Mouse (Mus musculus): Measurements from ENCODE around the gene Ensa. TPM values are rescaled to one million over a fixed set of nuclear protein-coding genes. Genes with fewer than 3 reads are reported as not detected.

Ensa gene
- polyA plus RNA-seq, 1 experiment, result 149 TPM

- H3K27ac ChIP-seq (ENCODE audit: insufficient read depth, low read length), result peak overlapping the region; percentile 94
- H3K4me1 ChIP-seq (ENCODE audit: control insufficient read depth, insufficient read depth, low read length), result no peaks in the 10 kb centered on the region
- H3K4me3 ChIP-seq (ENCODE audit: insufficient read depth, low read length), result no peak overlapping the region
- TF ChIP-seq CTCF (IDR thresholded peaks at IDR 0.05; ENCODE audit: extremely low read depth, insufficient read depth, low read length) (peak; percentile 65), POLR2A (IDR thresholded peaks at IDR 0.05; ENCODE audit: extremely low read depth, insufficient read depth, low read length) (no peak)
These were observed 50.7 kb downstream of the Ensa start for GRCm38 (mm10) chr3:95675301-95676092.

GRCm38 (mm10) chr3:95676745-95677419 is 52.1 kb downstream of the Ensa start:
- Histone ChIP-seq H3K4me1 (ENCODE audit: control insufficient read depth, insufficient read depth, low read length) (no peaks in the 10 kb centered on the region), H3K4me3 (ENCODE audit: insufficient read depth, low read length) (no peak overlapping the region), H3K27ac (ENCODE audit: insufficient read depth, low read length) (peak overlapping the region; percentile 21; the same call in 1 of the 2 replicates)
- TF ChIP-seq POLR2A (IDR thresholded peaks at IDR 0.05; ENCODE audit: extremely low read depth, insufficient read depth, low read length) (no peak), CTCF (IDR thresholded peaks at IDR 0.05; ENCODE audit: extremely low read depth, insufficient read depth, low read length) (peak; percentile 73)

GRCm38 (mm10) chr3:95677420-95678090 is 52.8 kb downstream of the Ensa start:
- H3K27ac ChIP-seq (ENCODE audit: insufficient read depth, low read length), result no peak overlapping the region
- no peak for TF ChIP-seq POLR2A (IDR thresholded peaks at IDR 0.05; ENCODE audit: extremely low read depth, insufficient read depth, low read length)
- no peak for TF ChIP-seq CTCF (IDR thresholded peaks at IDR 0.05; ENCODE audit: extremely low read depth, insufficient read depth, low read length)
- H3K4me1 ChIP-seq (ENCODE audit: control insufficient read depth, insufficient read depth, low read length), result no peaks in the 10 kb centered on the region
- no peak overlapping the region for H3K4me3 ChIP-seq (ENCODE audit: insufficient read depth, low read length)

GRCm38 (mm10) chr3:95679551-95679950 is 54.8 kb downstream of the Ensa start:
- TF ChIP-seq CTCF (IDR thresholded peaks at IDR 0.05; ENCODE audit: extremely low read depth, insufficient read depth, low read length) (no peak), POLR2A (IDR thresholded peaks at IDR 0.05; ENCODE audit: extremely low read depth, insufficient read depth, low read length) (no peak)
- no peaks in the 10 kb centered on the region for H3K4me1 ChIP-seq (ENCODE audit: control insufficient read depth, insufficient read depth, low read length)
- H3K27ac ChIP-seq (ENCODE audit: insufficient read depth, low read length), result no peak overlapping the region
- no peak overlapping the region for H3K4me3 ChIP-seq (ENCODE audit: insufficient read depth, low read length)

- no peak for TF ChIP-seq CTCF (IDR thresholded peaks at IDR 0.05; ENCODE audit: extremely low read depth, insufficient read depth, low read length)
- TF ChIP-seq POLR2A (IDR thresholded peaks at IDR 0.05; ENCODE audit: extremely low read depth, insufficient read depth, low read length), result no peak
- Histone ChIP-seq H3K4me1 (ENCODE audit: control insufficient read depth, insufficient read depth, low read length) (no peaks in the 10 kb centered on the region), H3K27ac (ENCODE audit: insufficient read depth, low read length) (no peak overlapping the region), H3K4me3 (ENCODE audit: insufficient read depth, low read length) (no peak overlapping the region)
These were observed 55.9 kb downstream of the Ensa start for GRCm38 (mm10) chr3:95680673-95681072.

DNA sequence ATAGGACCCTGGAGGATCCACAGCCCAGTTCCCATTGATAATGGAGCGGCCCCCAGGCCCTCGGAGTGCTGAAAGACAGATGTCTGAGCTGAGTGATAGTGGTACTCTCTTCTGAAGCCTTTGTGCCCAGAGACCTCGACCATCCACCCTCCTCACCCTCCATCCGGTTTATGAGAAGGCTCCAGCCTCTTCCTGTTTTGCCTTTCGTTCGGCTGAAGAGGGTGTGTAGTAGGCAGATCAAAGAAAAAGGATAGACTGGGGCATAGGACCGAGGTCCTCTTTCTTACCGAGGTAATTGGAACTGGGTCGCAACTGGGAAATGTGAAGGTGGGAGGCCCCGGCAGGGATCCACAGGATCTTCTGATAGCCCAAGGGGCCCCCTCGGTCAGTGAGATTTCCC is 56.6 kb downstream of the Ensa start:
- TF ChIP-seq POLR2A (IDR thresholded peaks at IDR 0.05; ENCODE audit: extremely low read depth, insufficient read depth, low read length), result no peak
- TF ChIP-seq CTCF (IDR thresholded peaks at IDR 0.05; ENCODE audit: extremely low read depth, insufficient read depth, low read length), result no peak
- Histone ChIP-seq H3K4me1 (ENCODE audit: control insufficient read depth, insufficient read depth, low read length) (no peaks in the 10 kb centered on the region), H3K27ac (ENCODE audit: insufficient read depth, low read length) (no peak overlapping the region), H3K4me3 (ENCODE audit: insufficient read depth, low read length) (no peak overlapping the region)

Other genes starting within 250 kb of the Ensa start
- not detected in 2 replicates for gene 4930558C23Rik, start 222.2 kb upstream of the Ensa start, polyA plus RNA-seq (2012; rRNA removed)
- gene Arnt, start 190.6 kb upstream of the Ensa start, polyA plus RNA-seq (2012; rRNA removed), result 42.3 and 47.6 TPM in 2 replicates
- 5.5 and 6.7 TPM in 2 replicates for gene Ctsk, start 125.7 kb upstream of the Ensa start, polyA plus RNA-seq (2012; rRNA removed)
- 95.5 and 100 TPM in 2 replicates for gene Ctss, start 98.2 kb upstream of the Ensa start, polyA plus RNA-seq (2012; rRNA removed)
- not detected in 2 replicates for gene Hormad1, start 65.3 kb upstream of the Ensa start, polyA plus RNA-seq (2012; rRNA removed)
- 15.5 and 15.9 TPM in 2 replicates for gene Golph3l, start 36.1 kb upstream of the Ensa start, polyA plus RNA-seq (2012; rRNA removed)
- 37.7 and 39.5 TPM in 2 replicates for gene Mcl1, start 33.8 kb downstream of the Ensa start, polyA plus RNA-seq (2012; rRNA removed)
- 6.0 and 6.4 TPM in 2 replicates for gene Adamtsl4, start 62.9 kb downstream of the Ensa start, polyA plus RNA-seq (2012; rRNA removed)
- 15.6 and 15.7 TPM in 2 replicates for gene Ecm1, start 114.6 kb downstream of the Ensa start, polyA plus RNA-seq (2012; rRNA removed)
- gene Tars2, start 135.2 kb downstream of the Ensa start, polyA plus RNA-seq (2012; rRNA removed), result 38.6 and 39.3 TPM in 2 replicates
- gene Rprd2, start 193.9 kb downstream of the Ensa start, polyA plus RNA-seq (2012; rRNA removed), result 21.4 and 22.8 TPM in 2 replicates
- gene Prpf3, start 230.9 kb downstream of the Ensa start, polyA plus RNA-seq (2012; rRNA removed), result 36.0 and 36.9 TPM in 2 replicates
- gene Mrps21, start 246.5 kb downstream of the Ensa start, polyA plus RNA-seq (2012; rRNA removed), result 250 and 251 TPM in 2 replicates